Mouse (Mus musculus) thymus, postnatal 10 days (tissue): Measurements from ENCODE around the gene Kiss1r.

Experiments used
- DNase-seq, 2 experiments: peaks; one replicate each; pipeline ENCODE4 v3.0.0; 2021; ENCODE audit warnings: low spot score in 2 of 2

The Kiss1r gene

GRCm38 (mm10) chr10:79924998-79925784 is 8.4 kb downstream of the Kiss1r start:
- DNase-seq, result peak; percentile 84 to 98

GRCm38 (mm10) chr10:79925785-79926490 is 9.2 kb downstream of the Kiss1r start:
- peak in 1 of 2 experiments; percentile 39 for DNase-seq

GRCm38 (mm10) chr10:79926491-79927323 is 9.9 kb downstream of the Kiss1r start, which contains the start of gene Arid3a:
Gene Arid3a (plus strand): TSS chr10:79927043.
- peak; percentile 82 to 84 for DNase-seq

GRCm38 (mm10) chr10:79927324-79928029 is 10.7 kb downstream of the Kiss1r start:
- peak; percentile 81 to 83 for DNase-seq

GRCm38 (mm10) chr10:79928030-79928694 is 11.4 kb downstream of the Kiss1r start:
- DNase-seq, result no peak

- no peak for DNase-seq
Measured at GRCm38 (mm10) chr10:79928907-79929701, 12.3 kb downstream of the Kiss1r start.

- no peak for DNase-seq
Measured at GRCm38 (mm10) chr10:79929967-79930825, 13.4 kb downstream of the Kiss1r start.

GRCm38 (mm10) chr10:79930826-79931186 is 14.0 kb downstream of the Kiss1r start:
- no peak for DNase-seq

- DNase-seq, result no peak
Measured at GRCm38 (mm10) chr10:79931797-79932196, 15.0 kb downstream of the Kiss1r start.

- DNase-seq, result no peak
Measured at GRCm38 (mm10) chr10:79932736-79933135, 16.0 kb downstream of the Kiss1r start.

GRCm38 (mm10) chr10:79933145-79933679 is 16.4 kb downstream of the Kiss1r start:
- no peak for DNase-seq

- no peak for DNase-seq
Measured at GRCm38 (mm10) chr10:79933861-79934260, 17.1 kb downstream of the Kiss1r start.

- no peak for DNase-seq
Measured at GRCm38 (mm10) chr10:79934272-79934721, 17.5 kb downstream of the Kiss1r start.

- no peak for DNase-seq
Measured at GRCm38 (mm10) chr10:79934794-79935569, 18.2 kb downstream of the Kiss1r start.

GRCm38 (mm10) chr10:79936284-79936910 is 19.6 kb downstream of the Kiss1r start:
- no peak for DNase-seq

- peak; percentile 43 to 44 for DNase-seq
Measured at GRCm38 (mm10) chr10:79936911-79937441, 20.2 kb downstream of the Kiss1r start.
